Mouse (Mus musculus): ENCODE measurements around the gene Gtf2h5.

Gene Gtf2h5

DNA sequence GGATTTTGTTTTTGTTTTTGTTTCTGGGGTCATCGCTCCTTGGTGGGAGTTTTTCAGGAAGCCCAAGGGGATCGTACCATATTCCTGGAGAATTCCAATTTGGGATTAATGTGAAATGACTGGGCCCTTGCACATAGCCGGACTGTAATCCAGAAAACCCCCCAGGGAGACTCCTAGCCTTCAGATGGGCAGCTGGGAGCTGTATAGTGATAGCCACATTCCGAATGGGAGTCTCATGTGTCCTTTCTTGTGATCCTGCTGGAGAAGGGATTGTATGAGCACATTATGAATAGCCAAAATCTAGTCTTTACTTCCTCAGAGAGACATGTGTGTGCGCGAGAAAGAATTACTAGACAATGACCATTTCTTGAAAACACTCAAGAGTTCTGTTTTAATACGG lies 28.6 kb downstream of the Gtf2h5 start:
- DNase-seq (ENCODE audit: extremely low read depth, low read depth, low spot score): no peak

GRCm38 (mm10) chr17:6110956-6111355 lies 31.4 kb downstream of the Gtf2h5 start:
- no peak for DNase-seq (ENCODE audit: extremely low read depth, low read depth, low spot score)

GRCm38 (mm10) chr17:6113653-6114052 lies 34.1 kb downstream of the Gtf2h5 start:
- no peak for DNase-seq (ENCODE audit: extremely low read depth, low read depth, low spot score)

DNA sequence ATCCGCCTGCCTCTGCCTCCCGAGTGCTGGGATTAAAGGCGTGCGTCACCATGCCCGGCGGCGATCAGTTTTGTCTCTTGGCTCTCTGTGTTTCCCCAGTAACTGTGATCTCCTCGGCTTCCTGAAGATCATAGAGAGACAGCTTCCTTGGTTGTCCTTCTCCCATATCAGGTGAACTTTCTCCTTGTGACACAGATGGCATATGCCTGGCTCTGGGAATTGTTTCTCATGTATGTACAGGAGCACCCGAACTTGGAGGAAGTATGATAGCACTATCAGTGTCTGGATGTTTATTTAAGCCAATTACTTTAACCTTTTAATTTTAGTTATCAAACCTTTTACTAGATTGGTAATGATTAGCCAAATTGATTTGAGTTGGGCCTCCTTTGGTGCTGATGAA lies 35.5 kb downstream of the Gtf2h5 start:
- no peak for DNase-seq (ENCODE audit: extremely low read depth, low read depth, low spot score)

DNA sequence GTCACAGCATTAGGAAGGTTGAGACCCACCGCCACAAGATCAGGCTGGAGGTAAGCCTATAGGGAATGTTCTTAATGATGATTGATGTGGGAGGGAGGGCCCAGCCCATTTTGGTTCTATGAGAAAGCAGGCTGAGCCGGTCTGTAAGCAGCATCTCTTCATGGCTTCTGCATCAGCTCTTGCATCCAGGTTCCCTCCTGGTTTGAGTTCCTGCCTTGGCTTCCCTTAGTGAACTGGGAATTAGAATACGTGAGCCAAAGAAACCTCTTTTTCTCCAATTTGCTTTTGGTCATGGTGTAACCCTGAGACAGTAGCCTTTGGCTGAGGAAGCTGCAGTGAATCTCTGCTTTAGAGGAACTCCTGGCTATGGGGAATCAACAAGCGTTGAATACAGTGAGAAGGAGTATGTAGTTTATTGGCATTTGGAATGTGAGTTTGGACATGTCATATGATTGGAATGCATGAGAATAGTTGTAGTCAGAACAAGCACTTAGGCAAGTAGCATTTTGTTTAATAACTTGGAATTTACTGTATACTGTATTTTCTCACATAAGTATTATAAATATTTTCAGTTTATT lies 37.7 kb downstream of the Gtf2h5 start:
- DNase-seq (ENCODE audit: extremely low read depth, low read depth, low spot score): no peak

GRCm38 (mm10) chr17:6117917-6118316 lies 38.3 kb downstream of the Gtf2h5 start:
- DNase-seq (ENCODE audit: extremely low read depth, low read depth, low spot score): no peak

DNA sequence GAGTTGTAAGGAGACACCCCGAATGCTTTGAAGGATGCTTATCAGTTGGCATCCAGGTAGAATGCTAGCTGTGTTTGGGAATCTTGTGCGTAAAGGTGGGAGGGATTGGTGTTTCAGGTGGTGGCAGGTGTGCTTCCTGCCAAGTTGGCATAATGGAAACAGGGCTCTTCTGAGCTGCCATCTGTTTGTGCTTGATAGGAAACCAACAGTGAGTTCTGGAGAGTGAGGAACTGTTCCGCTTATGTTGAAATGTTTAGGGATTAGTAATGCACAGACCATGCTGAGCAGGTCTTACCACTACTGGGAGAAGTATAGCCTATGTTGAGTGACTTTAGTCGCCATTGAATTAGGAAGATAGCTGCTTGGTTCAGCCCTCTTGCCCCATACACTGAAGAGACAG lies 39.3 kb downstream of the Gtf2h5 start:
- DNase-seq (ENCODE audit: extremely low read depth, low read depth, low spot score): peak; percentile 72

DNA sequence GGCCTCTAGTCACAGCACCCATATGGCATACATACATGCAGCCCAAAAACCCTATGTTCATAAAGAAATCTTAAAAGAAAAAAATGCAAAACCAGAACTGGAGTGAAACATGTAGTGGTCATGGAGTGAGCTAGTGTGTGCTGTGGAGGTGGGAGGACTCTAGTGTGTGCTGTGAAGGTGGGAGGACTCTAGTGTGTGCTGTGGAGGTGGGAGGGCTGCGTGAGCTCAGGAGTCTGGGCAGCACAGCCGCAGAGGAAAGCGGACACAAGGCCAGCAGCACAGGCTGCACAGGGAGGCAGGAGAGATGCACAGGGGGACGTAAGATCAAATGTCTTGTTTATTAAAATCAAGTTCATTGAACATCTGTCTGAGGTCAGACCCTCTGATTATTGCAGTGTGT lies 44.2 kb downstream of the Gtf2h5 start:
- no peak for DNase-seq (ENCODE audit: extremely low read depth, low read depth, low spot score)

- DNase-seq (ENCODE audit: extremely low read depth, low read depth, low spot score): no peak
Observed at GRCm38 (mm10) chr17:6125441-6125840, 45.9 kb downstream of the Gtf2h5 start.

- DNase-seq (ENCODE audit: extremely low read depth, low read depth, low spot score): no peak
Observed at GRCm38 (mm10) chr17:6128039-6128438, 48.5 kb downstream of the Gtf2h5 start.

DNA sequence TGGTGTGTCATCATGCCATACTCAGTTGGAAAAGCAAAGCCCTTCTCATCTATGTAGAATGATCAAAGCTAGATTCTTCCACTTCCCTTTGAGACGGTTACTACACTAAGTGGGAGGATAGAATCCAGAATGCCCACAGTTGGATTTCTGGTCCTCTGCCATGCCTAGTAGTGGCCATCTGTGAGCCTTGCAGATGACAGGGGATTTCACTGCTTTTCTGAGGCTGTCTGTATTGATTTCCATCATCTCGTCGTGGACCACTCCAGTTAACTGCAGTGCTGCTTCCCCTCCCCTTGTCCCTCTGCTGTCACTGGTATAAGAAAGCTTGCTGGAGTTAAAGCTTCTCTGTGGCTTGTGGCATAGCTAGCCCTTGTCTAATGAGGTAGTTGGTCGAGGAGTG lies 49.8 kb downstream of the Gtf2h5 start:
- no peak for DNase-seq (ENCODE audit: extremely low read depth, low read depth, low spot score)

DNA sequence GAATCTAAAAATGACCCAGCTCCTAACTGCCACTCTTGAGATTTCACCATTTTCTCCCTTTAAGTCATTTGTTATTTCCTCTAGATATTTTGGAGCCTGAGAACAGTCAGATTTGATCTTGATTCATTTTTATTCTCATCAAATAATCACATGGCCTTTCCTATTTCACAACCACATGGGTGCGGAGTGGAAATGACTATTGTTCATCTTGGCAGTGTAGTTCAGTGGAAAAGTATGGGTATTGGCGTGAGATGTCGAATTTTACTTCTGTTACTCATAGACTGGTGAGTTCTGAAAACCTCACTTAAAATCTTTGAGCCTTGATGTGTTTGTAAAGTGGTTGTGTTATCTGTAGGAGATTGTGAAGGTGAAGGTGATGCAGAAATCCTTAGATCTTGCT lies 51.5 kb downstream of the Gtf2h5 start:
- DNase-seq (ENCODE audit: extremely low read depth, low read depth, low spot score): no peak
